Mouse (Mus musculus) lung, postnatal 10 days (tissue): ENCODE measurements at regions not wholly inside any gene's neighbourhood (a gene's known extent, or its start where the extent isn't known, plus 50 kb on each side); places are given as distances from the start of the nearest gene placed in this dataset.
"Not testable (repeated sequence)": the region's sequence is repeated elsewhere in the genome, so short reads cannot be mapped to it uniquely, and the experiment has no call there.

ENCODE experiments used
- DNase-seq: peaks from one replicate; pipeline ENCODE4 v3.0.0; 2021

DNA sequence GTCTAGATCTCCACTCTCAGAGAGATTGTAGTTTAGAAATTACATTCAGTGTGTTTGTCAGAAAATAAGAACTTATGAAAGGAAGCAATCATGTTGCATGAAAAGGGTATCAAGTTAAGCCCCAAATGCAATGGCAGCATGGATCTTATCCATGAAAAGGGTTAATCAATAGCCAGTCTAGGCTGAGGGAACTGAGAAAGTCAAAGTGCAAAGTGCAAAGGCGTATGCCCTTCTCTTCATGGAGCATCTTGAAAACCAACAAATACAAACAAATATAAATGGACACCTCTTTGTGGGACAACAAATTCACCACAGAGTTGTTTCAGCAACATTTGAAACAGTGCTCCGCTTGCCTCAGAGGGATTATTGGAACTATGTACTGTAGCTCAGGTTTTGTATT, 514.1 kb upstream of the Kif18a start:
- no peak for DNase-seq

DNA sequence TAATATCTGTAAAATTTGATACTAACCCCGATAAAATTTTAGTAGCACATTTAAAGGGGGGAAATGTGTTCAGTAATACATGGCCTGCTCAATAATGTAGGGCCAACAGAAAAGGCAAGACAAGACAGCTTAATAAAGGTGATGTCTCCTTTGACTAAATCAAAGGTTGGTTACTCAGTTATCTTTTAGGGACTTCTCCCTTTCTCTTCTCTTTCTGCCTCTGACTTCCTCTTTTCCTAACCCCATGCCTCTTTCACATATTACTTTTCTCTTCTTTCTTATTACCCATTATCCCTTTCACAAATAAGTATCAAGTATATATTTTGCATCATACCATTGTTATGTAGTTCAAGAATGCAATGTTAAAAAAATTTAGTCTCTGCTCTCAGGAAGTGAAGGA, 510.2 kb upstream of the Kif18a start:
- DNase-seq: no peak

DNA sequence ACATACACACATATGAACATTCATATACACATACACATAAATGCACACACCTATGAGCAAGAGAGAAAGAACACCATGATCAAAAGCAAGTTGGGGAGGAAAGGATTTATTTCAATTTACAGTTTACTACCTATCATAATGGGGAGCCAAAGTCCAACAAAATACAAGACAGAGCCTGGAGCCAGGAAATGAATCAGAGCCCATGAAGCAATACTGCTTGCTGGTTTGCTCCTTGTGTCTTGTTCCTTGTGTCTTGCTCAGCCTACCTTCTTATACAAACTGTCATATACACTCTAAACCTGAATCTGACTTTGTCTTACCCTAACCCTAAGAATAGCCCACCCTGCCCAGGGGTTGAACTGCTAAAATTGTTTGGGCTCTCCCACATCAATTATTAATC, 497.1 kb upstream of the Kif18a start:
- no peak for DNase-seq

DNA sequence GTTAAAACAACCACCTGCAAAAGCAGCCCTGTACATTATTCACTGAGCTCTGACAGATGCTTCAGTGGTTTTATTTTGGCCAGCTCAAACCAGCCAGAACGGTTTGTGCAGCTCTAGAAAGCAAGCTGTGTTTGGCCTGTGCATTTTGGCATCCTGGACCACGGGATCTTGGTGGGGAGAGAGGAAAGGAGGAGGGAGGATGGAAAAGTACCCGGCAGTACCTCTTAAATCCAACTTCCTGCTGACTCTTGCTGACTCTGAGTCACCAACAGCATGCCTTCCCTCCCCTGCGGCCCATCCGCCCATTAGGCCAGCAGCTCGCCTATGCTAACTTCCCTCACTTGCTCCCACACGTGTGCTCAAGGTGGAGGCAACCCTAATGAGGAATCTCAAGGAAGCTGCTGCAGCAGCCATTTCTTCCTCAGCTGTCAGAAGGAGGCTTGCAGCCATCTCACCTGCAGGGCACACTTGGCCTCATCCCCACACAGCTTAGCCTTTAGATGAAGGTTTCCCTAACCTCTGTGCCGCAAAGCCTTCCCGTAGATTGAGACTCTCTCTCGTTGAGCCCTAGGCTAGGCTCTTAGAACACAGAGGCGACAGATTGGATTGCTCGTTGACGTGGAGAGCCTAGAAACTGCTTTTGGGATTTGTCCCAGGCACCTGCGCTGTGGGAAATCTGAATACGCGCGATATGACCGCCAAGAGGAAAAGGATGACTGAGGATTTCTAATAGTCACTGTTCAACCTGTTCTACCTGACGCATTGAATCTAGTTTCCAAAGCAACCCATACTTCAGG, 495.2 kb upstream of the Kif18a start:
- no peak for DNase-seq

DNA sequence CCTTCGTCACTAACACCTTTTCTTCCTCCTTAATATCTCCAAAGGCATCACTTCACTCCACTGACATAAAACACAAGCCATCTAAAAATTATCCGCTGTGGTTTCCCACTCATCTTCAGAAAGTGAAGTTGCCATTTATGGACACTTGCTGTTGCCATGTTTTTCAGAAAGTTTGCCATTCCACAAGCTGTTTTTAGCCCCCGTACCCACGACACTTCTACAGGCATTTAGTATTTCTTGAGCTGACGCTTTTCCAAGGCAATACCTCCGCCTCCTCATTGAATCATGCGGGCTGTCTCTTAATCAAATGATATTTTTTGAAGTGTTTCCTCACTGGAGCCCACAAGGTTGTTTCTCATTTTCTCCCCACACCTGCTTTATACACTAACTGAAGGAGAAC, 491.4 kb upstream of the Kif18a start:
- no peak for DNase-seq

DNA sequence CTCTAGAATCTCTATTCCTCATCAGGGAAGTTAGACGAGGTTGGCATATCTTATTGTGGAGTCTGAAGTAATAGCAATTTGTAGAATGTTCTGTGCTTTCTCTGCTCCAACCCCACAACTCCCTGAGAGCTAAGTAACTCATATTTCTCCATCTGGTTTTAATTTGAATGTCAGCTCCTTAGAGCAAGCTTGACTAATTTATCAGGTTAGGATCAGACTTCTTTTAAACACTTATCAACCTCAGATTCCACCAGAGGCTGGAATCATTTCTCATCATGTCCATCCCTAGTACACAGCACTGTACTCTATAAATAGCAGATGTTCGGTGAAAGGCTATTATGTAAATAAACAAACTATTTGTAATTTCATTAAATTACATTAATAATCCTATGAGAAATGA, 485.4 kb upstream of the Kif18a start:
- DNase-seq: no peak

DNA sequence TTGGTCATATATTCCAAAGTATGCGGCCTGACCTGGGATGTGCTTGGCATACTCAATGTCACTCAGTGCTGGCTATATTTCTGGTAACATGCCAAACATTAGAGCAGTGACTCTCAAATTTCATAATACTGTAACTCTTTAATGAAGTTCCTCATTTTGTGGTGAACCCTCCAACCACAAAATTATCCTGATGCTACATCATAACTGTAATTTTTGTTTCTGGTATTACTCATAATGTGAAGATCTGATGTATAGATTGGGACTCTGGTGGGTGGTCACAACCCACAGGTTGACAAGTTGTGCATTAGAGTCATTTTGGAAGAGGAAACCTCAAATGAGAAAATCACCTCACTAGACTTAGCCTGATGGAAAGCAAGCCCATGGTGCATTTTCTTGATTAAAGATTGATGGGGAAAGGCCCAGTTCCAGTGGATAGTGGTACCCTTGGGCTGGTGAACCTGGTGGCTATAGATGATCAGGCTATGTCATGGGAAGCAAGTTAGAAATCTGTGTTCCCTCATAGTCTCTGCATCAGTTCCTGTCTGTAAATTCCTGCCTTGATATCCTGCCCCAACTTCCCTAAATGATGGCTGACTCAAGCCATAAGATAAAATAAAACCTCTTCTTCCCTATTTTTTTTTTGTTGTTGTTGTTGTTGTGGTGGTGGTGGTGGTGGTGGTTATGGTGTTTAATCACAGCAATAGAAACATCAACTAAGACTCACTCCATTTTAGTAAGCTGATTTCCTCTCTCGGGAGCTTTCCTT, 483.5 kb upstream of the Kif18a start:
- DNase-seq: no peak

DNA sequence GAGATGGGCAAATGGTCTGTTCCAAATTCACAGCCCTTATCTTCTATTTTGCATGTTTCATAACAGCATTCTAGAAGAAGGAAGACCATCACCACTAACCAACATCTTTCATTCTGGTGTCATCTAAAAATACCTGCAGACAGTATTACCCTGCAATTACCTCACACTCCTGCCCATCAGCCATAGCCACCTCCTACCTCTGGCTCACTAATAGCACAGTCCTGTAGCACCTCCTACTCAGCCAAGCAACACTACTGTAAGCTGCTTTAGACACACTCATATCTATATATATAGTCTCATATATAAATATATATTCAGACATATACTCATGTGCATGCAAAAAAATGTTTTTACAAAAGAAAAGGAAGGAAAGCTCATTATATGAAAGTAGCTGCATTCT, 468.2 kb upstream of the Kif18a start:
- DNase-seq: no peak

DNA sequence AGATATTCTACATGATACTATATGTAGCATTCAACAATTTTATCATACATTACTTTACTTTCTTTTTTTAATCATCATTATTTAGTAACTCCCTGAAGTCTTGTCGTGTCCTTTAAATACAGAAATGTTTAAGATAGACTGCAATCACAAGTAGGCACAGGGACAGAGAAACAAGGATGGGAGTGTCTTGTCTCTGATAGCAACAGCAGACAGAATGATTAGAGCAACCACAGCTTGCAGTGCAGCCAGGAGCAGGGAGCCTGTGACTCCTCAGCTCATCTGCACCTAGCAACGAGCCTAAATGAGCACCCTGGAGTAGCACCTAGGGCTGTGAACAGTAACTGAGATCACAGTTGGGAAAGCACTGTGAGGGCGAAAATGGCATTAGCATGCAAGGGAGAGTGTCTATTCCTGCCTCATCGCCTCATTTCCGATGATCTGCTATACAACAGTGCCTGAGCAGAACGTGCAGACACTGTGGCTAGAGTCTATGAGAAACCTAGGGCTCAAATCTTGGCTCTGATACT, 467.4 kb upstream of the Kif18a start:
- no peak for DNase-seq

DNA sequence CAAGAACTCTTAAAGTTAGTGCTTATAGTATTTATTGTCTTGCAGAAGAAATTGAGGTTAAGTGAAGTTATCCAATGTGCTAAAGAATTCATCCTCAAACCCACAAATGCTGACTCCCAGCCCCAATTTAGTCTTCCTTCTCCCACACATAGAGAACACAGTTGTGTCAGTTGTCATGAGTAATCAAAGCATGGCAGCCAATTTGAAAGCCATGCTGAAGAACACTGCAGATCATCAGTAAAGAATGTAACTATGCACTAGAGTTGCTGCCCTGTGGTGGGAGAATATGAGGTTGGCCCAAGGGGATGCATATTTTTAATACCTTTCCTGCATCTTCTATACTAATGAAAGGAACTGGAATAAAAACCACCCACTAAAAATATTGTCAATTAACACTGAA, 464.0 kb upstream of the Kif18a start:
- no peak for DNase-seq

DNA sequence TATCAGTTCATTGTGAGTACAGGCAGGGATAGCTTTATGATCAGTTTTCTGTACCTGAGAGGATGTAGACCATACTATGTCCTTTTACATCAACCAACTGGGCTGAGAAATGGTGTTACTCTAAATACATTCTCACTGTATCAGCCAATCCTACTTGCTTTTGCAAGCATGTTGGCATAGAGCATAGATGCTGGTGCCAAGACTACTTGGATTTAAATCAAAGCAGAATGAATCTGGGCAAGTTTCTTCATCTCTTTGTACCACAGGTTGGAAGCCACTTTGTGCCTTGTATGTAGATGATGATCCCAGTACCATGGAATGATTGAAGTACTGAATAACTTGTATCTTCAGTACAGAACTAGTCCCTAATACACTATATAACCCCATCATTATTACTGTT, 456.5 kb upstream of the Kif18a start:
- DNase-seq: no peak

DNA sequence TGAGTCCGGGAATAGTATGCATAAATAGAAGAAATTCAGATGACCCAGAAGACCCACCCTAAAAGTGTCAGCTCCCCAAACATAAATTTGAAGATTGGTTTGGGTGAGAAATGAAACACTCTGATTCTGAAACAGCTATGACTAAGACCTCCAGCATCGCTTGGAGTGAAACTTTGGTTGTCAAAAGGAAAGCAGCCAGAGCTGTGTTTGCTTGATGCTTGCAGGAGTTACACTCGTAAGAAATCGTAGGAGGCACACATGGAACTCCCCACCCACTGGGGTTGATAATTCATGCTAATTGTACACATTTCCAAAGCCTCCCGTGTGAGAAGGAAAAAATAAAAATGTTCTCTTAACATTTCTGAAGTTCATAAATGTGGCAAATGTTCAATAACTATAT, 454.6 kb upstream of the Kif18a start:
- no peak for DNase-seq

DNA sequence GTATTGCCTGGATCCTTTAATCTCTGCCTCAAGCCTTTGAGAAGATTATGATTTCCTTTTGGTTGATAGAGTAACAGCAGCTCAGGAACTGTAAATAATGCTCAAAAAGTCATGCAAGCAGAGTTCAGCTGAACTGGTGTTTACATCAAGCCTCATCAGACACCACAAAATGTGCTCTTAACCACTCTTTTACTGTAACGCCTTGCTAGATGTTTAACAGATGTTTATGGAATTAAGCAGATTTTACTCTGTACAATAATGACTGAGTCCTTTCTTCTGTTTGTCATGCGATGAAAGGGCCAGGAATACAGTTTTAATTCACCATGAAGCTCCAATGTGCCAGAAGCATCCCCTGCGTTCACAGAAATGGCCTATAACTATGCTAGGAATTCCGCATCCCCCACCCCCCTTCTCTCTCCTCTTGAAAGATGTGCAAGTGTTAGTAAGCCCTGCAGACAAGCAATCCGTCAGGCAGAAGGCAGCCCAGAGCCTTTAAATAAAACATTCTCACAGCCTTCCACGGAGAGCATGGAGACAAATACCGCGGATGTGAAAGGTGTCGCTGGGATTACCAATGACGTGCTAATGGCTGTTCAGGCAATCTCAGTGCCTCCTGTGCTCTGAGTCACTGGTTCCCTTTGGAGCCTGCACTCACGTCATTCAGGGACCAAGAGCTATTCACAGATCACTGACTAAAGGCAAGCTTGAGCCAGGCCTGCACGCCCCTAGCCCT, 453.3 kb upstream of the Kif18a start:
- peak; percentile 3 for DNase-seq

DNA sequence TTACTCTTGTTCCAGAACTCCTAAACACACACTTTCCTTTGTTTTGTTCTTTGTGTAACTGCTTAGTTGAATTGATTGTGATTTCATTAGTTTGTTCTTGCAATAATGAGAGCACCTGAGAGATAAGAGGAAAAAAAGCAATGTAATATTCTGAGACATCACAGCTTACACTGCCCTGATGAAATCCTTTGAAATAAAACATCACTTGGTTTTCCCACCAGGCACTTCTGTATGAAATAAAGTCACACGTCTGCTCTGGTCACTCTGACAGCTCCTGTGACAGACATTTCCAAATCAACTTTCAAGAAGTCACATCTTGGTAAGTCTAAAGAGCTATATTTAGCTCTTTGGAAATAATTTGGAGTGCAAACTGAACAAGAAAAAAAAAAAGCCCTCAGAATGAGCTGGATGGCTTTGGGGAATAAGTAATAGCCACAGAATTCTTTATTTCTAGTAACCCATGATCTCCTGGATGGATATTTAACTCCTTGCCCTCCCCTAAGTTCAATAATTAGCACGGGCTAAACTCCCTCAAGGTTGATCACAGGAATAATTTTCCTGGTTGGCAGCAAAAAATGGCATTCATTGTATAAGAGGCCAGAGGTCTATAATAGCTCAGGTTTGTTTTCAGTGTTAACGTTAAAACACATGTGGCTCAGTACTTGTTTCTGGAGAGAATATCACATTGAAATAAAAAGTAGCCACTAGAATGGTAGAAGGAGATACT, 452.4 kb upstream of the Kif18a start:
- no peak for DNase-seq

DNA sequence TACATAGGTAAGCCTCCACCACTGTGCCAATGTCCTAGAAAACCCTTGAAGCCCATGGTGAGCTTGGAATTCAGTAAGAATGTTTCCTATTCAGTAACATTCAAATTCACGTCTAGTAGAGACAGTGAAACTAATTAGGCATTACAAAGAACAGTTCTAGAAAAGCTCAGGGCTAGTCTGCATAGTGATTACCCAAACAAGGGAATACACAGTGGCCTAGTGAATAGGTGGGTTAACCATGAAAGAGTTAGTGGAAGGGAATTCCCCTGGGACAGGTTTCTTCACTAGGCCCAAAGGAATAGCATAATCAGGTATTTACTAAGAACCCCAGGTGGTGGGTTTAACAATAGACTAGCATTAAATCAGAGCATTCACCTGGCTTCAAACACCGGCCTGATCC, 436.7 kb upstream of the Kif18a start:
- DNase-seq: not testable (repeated sequence)

DNA sequence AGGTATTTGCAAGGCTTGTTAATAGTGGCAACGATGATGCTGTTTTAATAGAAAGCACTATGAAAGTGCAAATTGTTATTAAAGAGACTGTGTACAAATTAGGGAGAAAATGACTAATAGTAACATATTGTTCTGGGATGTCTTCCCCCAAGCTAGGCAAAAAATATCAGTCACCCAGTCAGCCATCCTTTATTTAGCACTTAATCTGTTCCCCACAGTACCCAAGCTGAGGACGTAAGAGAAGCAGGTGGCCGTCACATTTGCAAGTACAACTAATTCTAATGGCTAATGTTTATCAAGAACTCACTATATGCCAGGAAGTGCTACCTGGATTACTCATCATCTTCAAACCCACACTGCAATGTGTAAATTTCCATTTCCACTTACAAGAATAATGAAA, 432.5 kb upstream of the Kif18a start:
- no peak for DNase-seq

DNA sequence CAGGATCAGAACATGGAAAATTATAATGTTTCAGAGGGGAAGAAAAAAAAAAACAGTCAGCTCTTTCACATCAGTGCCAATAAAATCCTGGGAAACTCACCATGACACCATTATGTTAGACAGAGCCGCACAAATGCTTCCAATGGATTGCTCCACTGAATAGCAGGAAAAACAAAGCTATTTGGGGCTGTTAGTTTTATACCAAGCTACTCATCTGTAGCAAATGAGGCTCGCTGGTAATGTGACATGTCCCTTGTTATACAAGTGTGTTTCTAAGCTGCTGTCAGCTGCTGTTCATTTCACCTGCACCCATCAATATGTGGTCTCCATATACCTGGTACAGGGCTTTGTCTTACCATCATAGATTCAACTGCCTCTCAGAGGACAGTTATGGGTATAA, 426.1 kb upstream of the Kif18a start:
- no peak for DNase-seq

DNA sequence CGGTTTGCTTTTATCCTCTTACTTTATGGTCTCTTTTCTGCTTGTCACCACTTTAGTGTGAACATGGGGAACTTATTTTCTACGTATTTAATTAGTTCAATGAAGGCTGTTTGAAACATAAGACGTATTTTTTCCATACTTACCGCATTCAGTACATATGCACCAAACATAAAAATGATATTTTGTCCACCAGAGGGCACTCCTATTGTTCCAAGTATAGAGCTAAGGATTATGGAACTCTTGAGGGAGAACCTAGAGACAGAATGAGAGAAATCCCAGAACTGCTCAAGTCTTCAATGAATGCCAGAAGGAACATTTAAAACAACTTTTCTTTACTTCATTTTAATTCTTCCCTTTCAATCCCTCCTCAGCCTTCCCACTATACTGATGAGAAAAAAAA, 403.4 kb upstream of the Kif18a start:
- peak; percentile 4 for DNase-seq

DNA sequence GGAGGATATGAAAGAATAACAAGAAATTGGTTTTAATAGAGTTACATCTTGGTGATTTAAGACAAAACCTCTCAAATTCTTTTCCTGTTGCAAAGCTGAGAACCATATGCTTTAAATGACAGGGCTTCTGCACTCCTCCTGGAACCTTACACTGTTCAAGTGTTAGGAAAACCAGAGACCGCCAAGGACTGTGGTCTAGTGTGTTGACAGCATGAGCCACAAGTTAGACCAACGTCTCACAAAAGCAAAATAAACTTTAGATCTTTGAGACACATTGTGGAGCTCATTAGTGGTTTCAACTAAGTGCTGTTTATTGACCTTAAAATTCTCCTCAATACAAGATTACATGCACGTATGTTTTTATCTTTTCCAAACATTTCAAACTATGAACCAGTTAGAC, 402.9 kb upstream of the Kif18a start:
- no peak for DNase-seq

DNA sequence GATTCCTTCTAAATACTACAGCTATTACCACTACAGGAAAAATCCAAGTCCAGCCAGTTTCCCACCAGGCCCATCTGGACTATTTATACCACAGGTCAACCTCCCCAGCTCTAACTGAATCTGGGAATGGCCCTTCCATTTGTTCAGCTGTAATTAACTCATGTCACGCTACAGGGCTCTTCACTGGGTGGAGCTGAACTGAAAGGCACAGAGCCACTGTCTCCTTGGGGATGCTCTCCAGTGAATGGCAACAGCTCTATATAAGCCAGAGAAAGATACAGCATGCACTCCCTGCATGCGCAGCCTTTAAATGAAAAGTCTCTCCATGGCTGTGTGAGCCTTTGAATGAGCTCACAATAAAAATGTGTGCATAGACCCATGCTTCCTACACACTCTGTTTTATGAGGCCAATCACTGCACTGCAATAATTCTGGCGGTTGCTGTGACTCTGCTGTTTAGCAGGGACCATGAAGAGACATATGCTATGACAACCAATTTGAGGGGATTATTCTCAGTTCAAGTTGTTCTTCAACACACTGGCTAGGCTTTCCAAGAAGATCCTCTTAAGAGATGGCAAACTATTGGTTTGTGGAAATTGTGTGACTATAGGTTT, 376.3 kb upstream of the Kif18a start:
- DNase-seq: no peak

DNA sequence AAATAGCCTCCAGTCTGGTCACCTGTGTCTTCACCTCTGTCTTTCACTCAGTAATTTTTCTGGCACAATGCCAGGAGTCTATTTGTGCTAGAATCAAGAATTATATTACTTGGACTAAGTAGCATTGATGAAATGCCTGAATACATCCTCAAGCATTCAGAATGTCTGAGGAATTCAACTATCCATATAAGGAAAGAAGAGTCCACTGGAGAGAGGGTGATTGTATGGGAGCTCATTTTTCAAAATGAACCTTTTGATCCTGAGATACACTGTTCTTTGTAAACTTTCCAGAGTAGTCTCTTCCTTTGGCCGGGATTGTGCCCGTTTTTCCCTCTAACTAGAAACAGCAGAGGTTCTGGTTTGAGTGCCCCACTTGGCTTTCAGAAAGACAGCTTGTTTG, 367.0 kb upstream of the Kif18a start:
- no peak for DNase-seq

DNA sequence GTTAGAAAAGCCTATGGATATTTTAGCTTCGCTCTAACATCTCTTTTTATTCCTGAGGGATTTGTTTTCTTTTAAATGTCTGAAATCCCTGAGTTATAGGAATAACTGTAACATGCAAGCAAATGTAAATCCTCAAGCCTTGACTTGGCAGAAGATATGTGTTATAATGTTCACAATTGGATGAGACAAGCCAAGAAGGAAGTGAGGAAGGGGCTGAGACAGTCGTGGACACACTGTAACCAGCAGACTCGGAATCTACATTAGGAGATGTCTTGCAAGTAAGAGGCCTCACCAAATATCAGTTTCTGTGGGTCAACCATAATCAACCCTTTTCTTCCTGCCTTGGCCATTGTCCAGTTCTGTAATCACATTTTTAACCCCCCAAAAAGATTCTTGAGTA, 366.6 kb upstream of the Kif18a start:
- no peak for DNase-seq
